Mouse (Mus musculus) lung, postnatal 25 days (tissue): ENCODE measurements around the gene Entpd7.
A peak's percentile ranks its signal among the peaks of the same experiment; 100 is the strongest.

ENCODE experiments used
- DNase-seq: peaks from one replicate; pipeline ENCODE4 v3.0.0; 2022; ENCODE audit warnings: low spot score

Entpd7 gene

DNA sequence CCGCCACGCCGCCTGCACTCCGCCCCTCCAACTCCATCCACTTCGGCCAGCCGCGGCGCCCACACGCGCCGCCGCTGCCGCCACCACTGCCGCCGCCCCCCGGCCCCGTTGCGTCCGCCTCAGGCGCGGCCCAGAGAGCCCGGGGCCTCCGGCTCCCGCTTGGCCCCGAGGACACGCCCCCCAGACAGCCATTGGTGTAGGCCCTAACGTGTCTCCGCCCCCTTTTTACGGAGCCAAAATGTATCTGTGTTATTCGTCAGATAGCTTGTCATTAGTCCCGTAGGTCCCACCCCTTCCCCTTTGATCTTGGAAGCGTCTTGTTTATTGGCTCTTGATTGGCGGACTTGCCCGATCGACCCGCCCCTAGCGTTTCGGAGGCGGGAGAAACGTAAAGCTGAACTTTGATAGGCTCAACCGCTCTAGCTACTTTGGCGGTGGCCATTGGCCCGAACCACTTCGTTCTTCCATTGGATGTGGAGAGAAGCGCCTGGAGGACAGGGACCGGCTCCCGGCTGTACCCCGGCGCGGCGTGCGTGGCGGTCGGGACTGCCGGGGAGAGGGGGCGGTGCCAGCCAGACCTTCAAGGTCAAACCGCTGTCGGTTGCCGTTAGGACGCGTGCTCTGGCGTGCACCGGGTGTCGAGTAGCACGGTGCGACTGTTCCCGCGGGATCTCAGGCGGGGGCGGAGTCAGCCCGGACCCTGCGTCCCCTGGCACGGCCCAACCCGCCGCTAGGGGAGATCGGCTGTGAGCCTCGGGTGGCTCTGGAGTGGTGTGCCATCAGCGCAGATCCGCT lies 14.5 kb upstream of the Entpd7 start, which contains the start of gene Slc25a28:
Gene Slc25a28, minus strand, starts transcription at position 152 of the 795 bp plus-strand sequence.
- DNase-seq, result peak; percentile 100

DNA sequence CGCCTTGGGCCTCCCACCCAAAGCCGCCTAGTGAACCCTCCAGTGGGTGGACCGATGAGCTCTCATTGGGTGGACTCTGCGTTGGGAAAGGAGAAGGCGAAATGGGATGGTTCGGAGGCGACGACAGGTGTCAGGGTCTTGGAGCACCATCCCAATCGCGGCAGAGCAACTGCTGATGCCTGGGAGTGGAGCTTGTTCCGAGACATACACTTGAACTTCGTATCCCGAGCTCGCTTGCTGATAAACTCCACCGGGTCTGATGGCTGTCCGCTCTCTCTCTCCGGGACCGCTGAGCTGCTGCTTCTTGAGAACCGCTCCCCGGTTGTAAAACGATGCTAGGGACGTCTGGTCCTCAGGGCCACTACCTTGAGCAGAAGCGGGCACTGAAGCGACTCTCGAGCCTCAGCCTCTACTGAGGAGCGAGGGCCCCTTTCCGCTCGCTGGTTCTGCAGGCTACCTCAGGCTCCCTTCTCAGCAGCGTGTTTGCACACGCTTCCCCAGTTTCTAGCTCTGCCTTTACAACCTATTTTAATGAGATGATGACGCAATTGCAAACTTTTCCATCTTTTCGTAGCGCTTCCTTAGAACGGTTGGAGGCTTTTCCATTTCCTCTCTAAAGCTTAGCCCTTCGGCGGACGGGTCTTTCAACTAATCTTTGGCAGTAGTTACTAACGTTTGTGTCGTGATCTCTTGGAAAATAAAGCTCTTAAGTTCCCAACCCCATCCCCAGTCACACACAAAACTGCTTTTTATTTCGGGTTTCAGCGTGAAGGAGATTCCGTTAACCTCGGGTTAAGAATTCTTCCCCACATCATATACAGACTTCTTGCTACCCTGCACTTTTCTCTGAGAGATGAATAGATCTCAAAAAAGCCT lies 13.7 kb upstream of the Entpd7 start:
- peak; percentile 37 for DNase-seq

DNA sequence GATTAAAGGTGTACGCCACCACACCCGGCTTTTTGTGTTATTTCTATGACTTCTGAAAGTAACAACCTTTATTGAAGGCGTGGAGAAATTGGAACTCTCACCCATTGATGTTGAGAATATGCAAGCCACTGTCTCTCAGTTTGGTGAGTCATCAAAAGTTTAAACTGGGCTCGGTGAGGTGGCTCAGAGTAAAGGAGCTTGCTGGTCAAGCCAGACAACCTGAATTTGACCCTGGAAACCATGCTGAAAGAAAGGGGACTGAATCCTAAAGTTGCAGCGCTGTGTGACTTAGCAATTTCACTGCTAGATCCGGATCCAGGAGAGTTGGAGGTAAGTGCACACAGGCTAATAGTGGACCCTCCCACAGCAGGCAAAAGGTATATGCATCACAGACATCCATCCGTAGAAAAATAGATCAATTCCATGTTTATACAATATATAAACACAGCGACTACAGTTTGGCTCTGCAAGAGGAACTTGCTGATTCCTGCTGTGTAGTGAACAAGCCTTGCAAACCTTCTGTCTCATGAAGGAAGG lies 10.9 kb upstream of the Entpd7 start:
- DNase-seq, result no peak

DNA sequence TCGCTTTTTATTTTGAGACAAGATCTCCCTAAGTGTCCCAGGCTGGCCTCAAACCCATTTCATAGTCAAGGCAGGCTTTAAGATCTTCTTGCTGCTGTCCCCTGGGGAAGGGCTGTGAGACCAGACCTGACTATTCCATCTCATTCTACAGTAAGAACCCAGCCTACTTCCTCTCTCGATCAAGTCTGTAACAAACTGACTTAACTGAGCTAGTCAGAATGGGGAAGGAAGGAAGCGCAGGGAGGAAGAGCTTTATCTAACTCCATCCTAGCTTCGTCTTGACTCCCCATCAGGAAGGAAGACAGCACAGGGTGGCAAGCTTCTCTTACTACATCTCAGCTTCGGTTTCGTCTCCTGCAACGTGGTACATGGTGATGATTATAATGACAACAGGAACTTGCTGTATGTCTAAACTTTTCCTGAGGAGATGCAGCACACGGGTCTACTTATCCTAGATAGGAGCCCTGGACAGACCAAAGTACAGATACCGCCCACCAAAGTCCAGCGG lies 9.9 kb upstream of the Entpd7 start:
- DNase-seq, result peak; percentile 43

DNA sequence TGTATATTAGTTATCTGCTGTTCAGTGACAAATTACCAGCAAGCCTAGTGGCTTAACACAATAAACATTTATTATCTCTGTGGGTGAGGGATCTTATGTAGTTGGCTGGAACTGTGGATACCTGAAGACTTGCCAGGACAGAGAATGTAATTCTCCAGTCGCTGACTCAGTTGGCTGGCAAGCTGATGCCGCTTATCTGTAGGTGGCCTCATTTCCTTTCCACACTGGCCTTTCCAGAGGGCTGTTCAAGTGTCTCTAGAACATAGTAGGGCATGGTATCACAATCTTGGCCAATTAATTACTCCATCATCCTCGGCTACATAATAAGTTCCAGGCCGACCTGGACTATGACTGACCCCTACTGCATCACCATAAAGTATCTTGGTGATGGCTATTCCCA lies 7.9 kb upstream of the Entpd7 start:
- DNase-seq, result no peak

DNA sequence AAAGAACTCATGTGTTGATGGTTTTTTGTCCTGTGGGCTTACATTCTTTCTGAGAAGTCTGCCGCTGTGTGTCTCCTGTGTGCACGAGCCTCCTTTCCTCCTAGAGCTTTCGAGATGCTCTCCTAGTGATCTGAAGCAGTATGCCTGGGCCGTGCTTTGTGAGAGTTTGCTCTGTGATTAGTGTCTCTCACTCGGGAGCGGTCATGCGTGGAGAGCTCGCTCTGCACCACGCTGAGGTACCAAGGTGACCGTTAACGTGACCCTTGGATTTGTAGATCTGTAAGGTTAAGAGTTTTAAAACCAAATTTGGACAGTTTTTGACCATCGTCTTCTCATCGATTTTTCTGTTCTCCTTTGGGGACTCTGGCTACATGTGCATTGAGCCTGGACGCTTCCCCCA lies 3.3 kb downstream of the Entpd7 start:
- no peak for DNase-seq

DNA sequence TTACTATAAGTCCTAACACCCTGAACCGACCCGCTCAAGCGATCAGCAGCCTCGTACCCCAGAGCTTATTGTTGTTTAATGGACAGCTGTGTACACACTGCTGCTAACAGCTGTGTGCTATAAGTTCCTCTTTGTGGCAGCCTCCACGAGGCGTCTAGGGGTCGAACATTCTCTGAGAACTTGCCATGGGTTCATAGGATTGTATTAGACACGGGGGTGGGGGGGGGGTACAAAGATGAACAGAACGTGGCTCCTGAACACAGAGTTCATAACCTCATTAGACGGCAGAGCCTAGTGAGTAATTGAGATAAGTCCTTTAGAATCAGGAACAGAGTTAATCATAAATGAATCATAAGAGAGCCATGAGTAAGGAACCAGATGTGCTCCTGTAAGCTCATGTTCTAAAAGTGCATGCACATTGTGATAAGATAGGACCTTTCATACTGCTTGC lies 6.1 kb downstream of the Entpd7 start:
- no peak for DNase-seq

DNA sequence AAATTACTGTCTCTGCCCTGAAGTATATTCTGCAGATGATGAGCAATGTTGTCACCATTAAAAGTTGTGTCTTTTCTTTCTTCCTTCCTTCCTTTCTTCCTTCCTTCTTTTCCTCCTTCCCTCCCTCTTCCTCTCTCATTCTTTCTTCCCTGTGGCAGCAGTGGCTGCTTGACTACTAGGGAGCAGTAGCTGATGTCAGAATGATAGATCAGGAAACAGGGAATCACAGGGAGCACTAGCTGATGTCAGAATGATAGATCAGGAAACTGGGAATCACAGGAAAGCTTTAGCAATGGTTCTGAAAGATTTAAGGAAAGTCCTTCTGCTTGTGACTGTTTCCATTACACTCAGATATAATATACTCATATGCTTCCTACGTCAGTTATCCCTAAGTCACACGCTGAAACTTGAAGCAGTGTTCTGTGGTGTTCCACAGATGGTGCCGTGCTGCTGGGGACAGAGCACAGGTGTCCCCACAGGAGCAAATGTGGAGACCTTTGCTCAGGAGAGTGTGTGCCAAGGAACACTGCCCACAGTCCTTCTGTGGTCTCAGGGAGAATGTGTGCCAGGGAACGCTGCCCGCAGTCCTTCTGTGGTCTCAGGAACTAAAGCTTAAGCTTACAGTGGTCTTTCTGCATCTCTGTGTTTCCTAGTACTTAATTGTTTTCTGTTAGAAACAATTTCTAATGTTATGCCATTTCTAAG lies 8.3 kb downstream of the Entpd7 start:
- no peak for DNase-seq

DNA sequence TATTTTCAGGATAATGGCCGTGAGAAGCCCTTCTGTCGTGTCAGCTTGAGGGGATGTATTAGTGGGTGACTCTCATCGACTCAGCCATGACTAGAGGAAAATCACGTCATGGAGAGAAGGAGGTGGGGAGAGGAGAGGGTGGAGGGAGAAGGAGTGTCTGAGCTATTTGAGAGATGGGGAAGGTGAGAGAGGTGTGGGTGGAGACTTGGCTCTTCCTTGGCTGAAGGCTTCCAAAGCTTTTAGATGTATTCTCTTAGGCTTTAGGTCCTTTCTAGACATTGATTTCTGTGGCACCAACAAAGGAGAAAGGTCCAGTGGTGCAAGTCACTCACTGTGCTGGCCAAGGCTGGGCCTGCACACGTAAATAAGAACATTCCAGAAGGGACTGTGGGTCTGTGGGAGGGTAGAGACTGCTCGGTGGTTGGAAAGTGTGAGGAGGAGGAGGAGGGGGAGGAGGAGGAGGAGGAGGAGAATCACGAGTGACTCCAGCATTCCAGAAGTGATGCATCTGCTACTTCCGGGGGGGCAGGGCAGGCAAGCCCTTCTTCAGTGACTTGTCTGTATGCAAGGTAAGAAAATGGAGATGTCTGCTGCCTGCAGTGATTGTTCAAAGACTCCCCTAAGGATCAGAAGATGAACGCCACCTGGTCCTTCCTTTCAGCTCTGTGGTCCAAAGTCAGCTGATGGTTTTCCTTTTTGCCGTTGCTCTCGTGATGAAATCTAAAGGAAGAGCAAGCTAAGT lies 9.7 kb downstream of the Entpd7 start:
- no peak for DNase-seq

DNA sequence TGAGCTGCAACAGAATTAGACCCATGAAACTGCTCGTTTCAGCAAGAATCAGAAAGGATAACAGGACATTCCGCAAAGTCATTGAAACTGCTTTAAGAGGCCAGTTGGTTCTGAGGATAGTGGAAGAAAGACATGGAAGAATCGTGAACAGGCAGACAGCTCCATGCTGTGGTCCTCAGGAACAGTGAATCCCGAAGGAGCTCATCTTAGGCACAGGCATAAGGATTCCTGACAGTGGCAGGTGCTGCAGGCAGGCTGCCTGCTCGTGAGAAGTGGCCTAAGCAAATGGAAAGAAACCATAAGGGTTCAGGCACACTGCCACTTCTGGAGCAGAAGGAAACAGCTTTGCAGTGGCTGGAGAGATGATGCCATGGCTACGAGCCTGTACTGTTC lies 10.3 kb downstream of the Entpd7 start:
- DNase-seq, result no peak

DNA sequence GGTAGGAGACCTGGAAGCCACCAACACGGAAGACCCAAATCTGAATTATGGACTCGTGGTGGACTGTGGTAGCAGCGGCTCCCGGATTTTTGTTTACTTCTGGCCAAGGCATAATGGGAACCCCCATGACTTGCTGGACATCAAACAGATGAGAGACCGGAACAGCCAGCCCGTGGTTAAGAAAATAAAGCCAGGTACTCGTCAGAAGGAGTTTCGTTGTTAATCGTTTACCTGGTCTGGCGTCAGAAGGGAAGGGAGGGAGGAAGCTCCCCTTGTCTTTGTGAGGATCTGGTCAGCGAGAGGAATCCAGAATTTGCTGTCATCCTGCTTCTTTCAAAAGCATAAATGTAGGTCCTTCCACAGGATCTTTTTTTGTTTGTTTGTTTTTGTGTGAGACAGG lies 14.7 kb downstream of the Entpd7 start:
- no peak for DNase-seq

DNA sequence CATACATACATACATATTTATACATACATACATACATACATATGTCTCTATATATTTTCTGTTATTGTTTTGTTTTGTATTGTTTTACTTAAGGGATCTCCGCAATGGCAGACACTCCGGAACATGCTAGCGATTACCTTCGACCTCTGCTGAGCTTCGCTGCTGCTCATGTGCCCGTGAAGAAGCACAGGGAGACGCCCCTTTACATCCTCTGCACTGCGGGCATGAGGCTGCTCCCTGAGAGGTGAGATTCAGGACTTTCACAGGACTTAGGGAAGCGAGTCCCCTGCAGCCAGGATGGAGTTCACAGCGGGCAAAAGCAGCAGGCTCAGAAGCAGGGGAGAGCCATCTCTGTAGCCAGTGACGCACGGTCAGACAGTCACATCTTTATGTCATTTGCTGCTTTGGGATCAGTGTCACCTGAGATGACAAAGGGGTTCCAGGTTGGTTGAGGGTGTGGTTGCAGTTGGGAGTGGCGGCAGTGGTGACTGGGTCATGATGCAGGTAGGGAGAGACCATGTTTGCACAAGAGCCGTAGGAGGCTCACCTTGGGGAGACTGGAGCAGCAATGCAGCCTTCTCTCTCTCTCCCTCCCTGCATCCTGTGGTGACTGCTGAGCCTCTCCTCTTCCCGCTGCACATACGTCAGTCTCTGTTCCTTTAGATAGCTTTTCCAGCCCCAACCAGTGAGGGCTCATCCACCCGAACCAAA lies 15.5 kb downstream of the Entpd7 start:
- no peak for DNase-seq

DNA sequence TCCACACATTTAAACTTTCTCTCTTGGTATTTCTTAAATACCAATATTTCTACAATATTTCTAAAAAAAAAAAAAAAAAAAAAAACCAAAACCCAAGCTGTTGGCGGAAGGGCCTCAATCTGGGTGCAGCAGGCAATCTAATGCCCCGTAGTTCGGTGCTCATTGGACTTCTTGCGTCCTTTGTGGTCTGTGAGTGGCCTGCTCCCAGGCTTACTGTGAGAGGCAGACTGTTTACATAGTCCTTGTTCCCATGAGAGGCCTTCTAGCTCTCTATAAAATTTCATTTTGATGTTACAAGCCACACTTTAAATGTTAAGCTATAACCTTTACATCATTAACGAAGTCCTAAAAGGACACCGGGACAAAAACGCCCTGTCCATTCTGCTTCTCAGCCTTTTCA lies 18.7 kb downstream of the Entpd7 start:
- peak; percentile 28 for DNase-seq

DNA sequence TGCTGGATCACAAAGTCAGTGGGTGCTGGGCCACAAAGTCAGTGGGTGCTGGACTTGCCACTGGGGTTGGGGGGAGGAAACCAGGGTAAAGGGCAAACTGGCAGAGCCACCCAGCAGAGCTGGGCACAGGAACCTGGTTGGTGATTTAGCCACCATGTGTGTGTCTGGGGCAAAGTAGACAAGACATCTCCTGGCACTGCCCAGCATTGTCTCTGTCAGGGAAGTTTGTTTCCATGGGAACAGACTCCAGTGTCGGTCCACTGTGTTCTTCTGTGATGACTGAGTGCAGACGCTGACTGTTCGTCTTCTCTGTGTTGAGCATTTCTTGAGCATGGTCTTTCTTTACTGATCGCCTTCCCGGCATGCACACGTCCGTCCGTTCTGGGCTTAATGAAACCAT lies 19.8 kb downstream of the Entpd7 start:
- no peak for DNase-seq

DNA sequence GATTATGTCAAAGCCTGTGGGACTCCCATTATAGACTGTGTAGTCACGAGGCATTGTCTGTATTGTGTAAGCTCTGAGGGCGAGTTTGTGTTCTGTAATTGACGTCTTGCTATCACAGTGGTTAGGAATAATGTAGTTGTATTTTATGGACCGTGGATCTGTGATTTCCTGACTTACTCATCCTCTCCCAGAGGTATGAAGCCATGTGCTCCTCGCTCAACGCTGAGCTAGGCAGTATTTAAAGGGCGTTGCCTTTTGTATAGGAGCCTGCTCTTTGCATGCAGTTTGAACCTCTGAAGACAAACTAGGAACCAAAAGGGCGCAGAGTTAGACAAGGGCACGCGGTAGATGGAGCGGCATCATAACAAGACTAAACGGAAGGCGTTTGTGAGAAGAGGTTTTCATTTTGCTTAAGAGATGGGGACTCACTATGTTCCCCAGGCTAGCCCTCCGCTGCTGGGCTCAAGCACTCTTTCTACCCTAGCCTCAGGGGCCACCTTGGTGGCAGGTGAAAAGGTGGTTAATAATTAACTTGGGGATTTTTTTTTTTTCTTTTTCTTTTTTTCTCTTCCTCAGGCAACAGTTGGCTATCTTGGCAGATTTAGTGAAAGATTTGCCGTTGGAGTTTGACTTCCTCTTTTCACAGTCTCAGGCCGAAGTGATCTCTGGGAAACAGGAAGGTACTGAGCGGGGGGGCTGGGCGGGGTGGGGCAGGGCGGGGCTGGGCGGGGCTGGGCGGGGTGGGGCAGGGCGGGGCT lies 21.9 kb downstream of the Entpd7 start:
- DNase-seq, result peak; percentile 14

DNA sequence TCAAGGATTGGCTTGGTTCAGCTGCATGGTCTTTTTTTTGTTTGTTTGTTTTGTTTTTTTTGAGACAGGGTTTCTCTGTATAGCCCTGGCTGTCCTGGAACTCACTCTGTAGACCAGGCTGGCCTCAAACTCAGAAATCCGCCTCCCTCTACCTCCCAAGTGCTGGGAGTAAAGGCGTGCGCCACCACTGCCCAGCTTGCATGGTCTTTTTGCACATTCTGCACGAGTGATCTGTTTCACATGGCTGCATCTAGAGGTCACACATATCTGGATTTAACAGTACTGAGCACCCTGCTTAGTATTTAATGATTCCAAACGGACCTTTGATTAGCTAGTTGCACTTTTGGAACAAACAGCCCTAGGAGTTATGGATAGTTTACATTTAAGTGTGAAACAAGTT lies 22.5 kb downstream of the Entpd7 start:
- no peak for DNase-seq

DNA sequence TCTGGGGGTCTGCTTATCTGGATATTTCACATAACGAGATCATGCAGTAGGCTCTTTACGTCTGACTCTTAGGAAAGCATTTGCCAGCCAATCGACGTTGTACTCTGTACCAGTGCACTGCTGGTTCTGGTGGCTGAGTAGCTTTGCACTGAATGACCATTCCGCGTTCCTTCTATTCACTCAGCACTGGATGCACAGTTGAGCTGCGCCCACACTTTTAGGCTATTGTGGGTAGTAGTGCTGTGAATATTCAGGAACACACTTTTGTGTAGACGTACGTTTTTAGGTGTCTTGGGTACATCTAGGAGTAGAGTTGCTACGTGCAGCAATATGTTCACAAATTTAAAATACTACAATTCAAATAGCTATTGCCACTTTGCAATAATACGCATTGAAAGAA lies 30.6 kb downstream of the Entpd7 start:
- no peak for DNase-seq

DNA sequence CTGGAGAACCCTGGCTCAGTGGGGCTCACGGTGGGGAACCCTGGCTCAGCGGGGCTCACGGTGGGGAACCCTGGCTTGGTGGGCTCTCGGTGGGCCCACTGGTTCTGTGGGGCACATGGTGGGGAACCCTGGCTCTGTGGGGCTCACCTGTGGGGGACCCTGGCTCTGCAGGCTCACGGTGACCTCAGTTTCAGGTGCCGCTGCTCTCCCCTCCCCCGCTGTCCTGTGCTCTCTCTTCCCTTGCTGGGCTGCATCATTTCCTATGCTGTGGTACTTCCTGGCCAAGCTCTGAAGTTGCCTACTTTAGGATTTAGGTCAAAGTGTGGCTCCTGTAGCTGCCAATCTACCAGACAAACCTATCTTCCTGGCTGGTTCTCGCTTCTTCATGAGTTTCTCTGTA lies 33.4 kb downstream of the Entpd7 start:
- DNase-seq, result no peak

DNA sequence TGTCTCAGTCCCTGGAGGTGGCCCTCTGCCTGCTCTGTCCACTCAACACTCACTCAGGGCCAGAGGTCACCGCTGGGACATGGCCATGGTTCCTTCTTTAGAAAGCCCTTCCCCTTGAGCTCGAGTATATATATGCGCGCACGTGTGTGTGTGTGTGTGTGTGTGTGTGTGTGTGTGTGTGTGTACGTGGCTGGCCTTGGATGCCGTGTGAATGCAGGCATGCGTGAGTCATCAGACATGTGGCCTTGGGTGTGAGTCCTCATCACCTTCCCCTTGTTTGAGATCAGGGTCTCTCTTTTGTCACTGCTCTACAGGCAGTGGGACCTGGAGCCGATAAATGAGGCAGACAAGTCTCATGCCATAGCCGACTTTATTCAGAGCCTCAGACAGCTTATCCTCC lies 34.0 kb downstream of the Entpd7 start:
- DNase-seq, result no peak

DNA sequence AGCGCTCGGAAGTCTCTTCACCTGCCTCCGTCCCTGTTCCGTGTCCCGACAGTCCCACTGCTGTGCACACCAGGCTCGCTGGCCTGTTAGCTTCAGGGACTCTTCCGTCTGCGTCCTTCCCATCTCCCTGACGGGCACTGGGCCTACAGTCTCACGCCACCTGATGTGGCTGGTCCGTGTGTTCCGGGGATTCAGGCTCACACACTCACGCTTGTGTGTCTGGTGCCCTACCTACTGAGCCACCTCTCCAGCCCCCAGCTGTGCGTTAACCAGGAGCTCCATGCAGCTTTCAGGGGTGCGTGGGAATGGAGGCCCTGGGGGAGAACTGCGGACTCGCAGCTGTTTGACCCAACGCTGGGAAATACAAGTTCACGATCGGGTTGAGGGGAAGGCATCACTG lies 34.7 kb downstream of the Entpd7 start:
- DNase-seq, result no peak
